Mouse (Mus musculus) E14TG2a.4 (cell line): ENCODE data around the gene Clec2i.

ENCODE experiments used
- H3K27me3 ChIP-seq: 2 replicates; pipeline ENCODE4 v1.6.1; 2014; ENCODE audit warnings: low read length, control low read depth; ENCODE audit not compliant: insufficient read depth
- H3K36me3 ChIP-seq: 2 replicates; pipeline ENCODE4 v1.6.1; 2014; ENCODE audit warnings: low read length, control low read depth; ENCODE audit not compliant: insufficient read depth
- H3K4me1 ChIP-seq: replicated peaks from 2 replicates; pipeline ENCODE4 v1.6.1; 2014; ENCODE audit warnings: low read depth, low read length, control low read depth
- H3K4me3 ChIP-seq: replicated peaks from 2 replicates; pipeline ENCODE4 v1.5.1; 2014; ENCODE audit warnings: mild to moderate bottlenecking, low read length
- H3K9me3 ChIP-seq: 2 replicates; pipeline ENCODE4 v1.6.1; 2014; ENCODE audit warnings: low read length, control low read depth
- CTCF ChIP-seq: conservative IDR thresholded peaks from 2 replicates; pipeline ENCODE4 v1.5.1; 2014; ENCODE audit warnings: low read length
- NANOG ChIP-seq: IDR thresholded peaks from 2 replicates; pipeline ENCODE4 v1.6.1; 2014; ENCODE audit warnings: borderline replicate concordance, low read length, mixed read lengths
- POU5F1 ChIP-seq: IDR thresholded peaks from 2 replicates; pipeline ENCODE4 v1.6.1; 2014; ENCODE audit warnings: low read length, borderline replicate concordance

Clec2i gene

DNA sequence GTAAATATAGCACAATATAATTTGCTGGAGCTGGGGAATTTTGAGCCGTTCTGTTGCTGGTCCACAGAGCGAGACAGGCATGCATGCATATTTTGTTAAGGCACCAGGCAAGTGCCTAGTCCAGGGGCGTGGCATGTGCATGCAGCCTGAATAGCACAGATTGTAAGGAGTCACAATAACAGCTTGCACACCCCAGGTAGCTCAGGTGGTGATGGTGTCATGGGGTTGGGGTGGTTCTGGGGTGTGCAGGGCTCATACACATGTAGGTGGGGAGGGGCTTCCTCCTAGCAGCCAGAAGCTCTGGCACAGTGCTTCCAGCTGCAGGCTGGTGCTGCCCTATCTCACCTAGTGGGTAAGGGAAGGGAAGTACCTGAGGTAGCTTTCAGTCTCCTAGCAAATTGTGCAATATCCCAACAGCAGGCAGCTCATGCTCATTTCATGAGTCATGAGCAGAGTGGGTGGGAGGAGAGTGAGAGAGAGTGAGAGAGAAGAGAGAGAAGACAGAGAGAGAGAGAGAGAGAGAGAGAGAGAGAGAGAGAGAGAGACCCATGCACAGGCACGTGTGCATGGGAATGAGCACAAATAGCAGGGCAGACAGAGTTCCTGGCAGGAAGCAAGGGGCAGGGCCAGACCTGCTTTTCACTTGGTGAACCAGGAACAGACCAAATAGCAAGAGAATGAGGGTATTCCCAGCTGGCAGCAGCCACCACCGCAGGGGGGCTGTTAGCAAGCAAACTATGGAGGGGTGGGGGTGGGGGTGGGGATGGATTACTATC, 54.4 kb downstream of the Clec2i start:
- H3K4me1 ChIP-seq, result no peaks in the 10 kb centered on the region
- peaks cover 25% of the 10 kb centered on the region for H3K9me3 ChIP-seq
- no peak for TF ChIP-seq POU5F1
- H3K4me3 ChIP-seq, result no peak overlapping the region
- no peaks in the 10 kb centered on the region for H3K27me3 ChIP-seq
- H3K36me3 ChIP-seq, result no peaks in the 10 kb centered on the region

DNA sequence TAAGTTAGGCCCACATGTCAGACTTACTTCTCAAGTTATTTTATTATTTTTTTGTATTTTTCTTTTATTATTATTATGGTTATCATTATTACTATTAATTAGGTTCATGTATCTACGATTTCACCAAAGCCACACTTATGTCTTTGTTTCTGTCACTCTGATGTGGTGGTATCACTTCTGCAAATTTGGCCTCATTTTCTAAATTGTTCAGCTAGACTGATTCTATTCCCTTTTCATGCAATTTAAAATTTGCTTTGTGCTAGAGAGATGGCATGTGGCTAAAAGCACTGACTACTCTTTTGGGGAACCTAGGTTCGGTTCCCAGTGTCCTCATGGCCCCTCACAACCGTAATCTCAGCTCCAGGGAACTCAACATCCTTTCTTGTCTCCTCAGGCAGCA, 58.2 kb downstream of the Clec2i start:
- H3K4me1 ChIP-seq, result no peaks in the 10 kb centered on the region
- no peaks in the 10 kb centered on the region for H3K27me3 ChIP-seq
- H3K36me3 ChIP-seq, result no peaks in the 10 kb centered on the region
- peaks cover 28% of the 10 kb centered on the region for H3K9me3 ChIP-seq
- no peak for TF ChIP-seq CTCF
- no peak for TF ChIP-seq POU5F1
- no peak for TF ChIP-seq NANOG
- H3K4me3 ChIP-seq, result no peak overlapping the region
